Mouse (Mus musculus): ENCODE measurements around the gene 4930469K13Rik.

DNA sequence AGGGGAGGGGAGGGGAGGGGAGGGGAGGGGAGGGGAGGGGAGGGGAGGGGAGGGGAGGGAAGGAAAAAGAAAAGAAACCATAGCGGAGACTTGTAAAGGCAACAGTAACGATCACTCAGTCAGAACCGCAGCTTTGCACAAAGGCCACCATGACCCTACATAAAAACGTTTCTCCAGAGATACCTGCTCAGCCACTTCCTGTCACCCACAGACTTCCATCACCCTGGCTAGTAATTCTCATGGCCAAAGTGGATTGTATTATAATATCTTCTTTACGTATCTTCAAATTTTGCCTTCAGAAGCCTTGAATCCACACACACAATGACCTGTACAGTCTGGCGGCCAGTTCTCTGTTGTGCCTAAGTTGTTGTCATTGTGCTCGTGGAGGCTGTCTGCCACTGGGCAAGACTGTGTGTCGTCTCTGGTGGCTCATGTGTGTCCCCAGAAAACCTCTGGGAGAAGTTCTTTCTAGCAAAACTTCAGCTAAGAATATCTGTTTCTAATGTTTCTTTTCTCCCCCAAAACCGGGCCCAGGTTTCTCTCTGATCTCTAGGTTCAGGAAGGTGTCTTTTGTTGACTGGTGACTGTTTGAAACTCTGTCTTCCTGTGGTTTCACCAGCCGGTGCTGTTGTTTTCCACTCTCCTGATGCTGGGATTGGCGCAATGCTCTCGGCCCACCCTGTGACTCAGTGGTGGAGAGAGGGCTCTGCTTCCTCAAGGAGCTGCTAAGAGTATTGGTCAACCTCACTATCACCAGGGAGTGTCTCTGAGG, 88.9 kb downstream of the 4930469K13Rik start:
- TF ChIP-seq CTCF (IDR thresholded peaks at IDR 0.05; ENCODE audit: low read depth) = no peak
- no peak for TF ChIP-seq EP300 (optimal IDR thresholded peaks at IDR 0.05)

All from stomach, postnatal 0 days (tissue).